Mouse (Mus musculus) ES-Bruce4 (cell line): ENCODE measurements around the gene Ambra1. TPM values are rescaled to one million over a fixed set of nuclear protein-coding genes. Genes with fewer than 3 reads are reported as not detected.
A peak's percentile ranks its signal among the peaks of the same experiment; 100 is the strongest.

Source experiments
- H3K27ac ChIP-seq: 2 replicates; pipeline ENCODE4 v1.5.1; 2012; ENCODE audit warnings: low read length, inconsistent platforms; ENCODE audit not compliant: insufficient read depth
- H3K27me3 ChIP-seq: 2 replicates; pipeline ENCODE4 v1.6.1; 2012; ENCODE audit warnings: mild to moderate bottlenecking, low read length, inconsistent platforms; ENCODE audit not compliant: control insufficient read depth, poor library complexity, insufficient read depth, severe bottlenecking
- H3K36me3 ChIP-seq: 2 replicates; pipeline ENCODE4 v1.6.1; 2012; ENCODE audit warnings: inconsistent platforms, mild to moderate bottlenecking, low read length, moderate library complexity; ENCODE audit not compliant: control insufficient read depth, poor library complexity, insufficient read depth, severe bottlenecking
- H3K4me1 ChIP-seq: one replicate; pipeline ENCODE4 v1.8.1; 2011; ENCODE audit warnings: low read length; ENCODE audit not compliant: control insufficient read depth, insufficient read depth
- H3K4me3 ChIP-seq: 2 replicates; pipeline ENCODE4 v1.5.1; 2011; ENCODE audit warnings: low read depth, mild to moderate bottlenecking, low read length
- H3K9ac ChIP-seq: 2 replicates; pipeline ENCODE4 v1.6.1; 2012; ENCODE audit warnings: low read depth, mild to moderate bottlenecking, inconsistent platforms; ENCODE audit not compliant: poor library complexity, severe bottlenecking
- H3K9me3 ChIP-seq: replicated peaks from 2 replicates; pipeline ENCODE4 v1.6.1; 2012; ENCODE audit warnings: mild to moderate bottlenecking, low read length, inconsistent platforms; ENCODE audit not compliant: control insufficient read depth, poor library complexity, insufficient read depth, severe bottlenecking
- CTCF ChIP-seq: IDR thresholded peaks from one replicate; pipeline ENCODE4 v1.8.1; 2011; ENCODE audit warnings: low read depth, low read length
- EP300 ChIP-seq: IDR thresholded peaks from 2 replicates; pipeline ENCODE4 v1.6.1; 2011; ENCODE audit warnings: low read depth, low read length; ENCODE audit not compliant: insufficient read depth
- POLR2A ChIP-seq: IDR thresholded peaks from one replicate; pipeline ENCODE4 v1.8.1; 2011; ENCODE audit warnings: low read length; ENCODE audit not compliant: insufficient read depth
- polyA plus RNA-seq: library from polyadenylated mRNA; stranded (reverse); fragments of >200 nt; gene quantifications from 2 replicates; pipeline ENCODE4 v1.2.4, GENCODE M21; 2011; ENCODE audit warnings: low read depth; ENCODE audit not compliant: missing spikeins, insufficient read depth, insufficient read length

The Ambra1 gene
- polyA plus RNA-seq, 1 experiment: 43.1 TPM

DNA sequence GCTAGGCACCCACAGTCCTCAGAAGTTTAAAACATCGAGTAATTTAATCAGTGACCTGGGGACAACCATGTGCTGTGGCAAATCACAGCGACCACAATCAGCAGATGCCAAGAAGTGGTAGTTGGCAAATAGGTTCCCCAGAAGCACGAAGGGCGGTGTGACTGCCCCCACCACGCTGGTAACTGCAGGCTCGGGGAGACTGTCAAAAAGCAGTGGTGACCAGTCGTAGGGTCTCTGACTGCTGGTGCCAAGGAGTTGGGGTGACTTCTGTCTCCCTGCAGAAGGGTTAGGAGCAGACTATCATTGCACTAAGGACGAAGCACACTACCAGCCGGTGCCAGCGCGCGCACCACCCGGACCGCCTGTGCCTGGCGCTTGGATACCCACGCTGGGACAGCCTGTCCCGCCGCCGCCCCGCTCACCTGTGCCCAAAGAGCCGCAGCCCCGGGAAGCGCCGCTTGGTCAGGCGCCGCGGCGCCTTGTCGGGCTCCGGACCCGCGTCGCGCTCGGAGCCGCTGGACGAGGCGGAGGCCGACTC lies 233.0 kb downstream of the Ambra1 start:
- H3K36me3 ChIP-seq: no peaks in the 10 kb centered on the region
- no peak overlapping the region for H3K27ac ChIP-seq
- H3K27me3 ChIP-seq: no peaks in the 10 kb centered on the region
- peak overlapping the region; percentile 73 for H3K9ac ChIP-seq
- H3K4me1 ChIP-seq: peaks cover 13% of the 10 kb centered on the region
- TF ChIP-seq EP300: no peak
- TF ChIP-seq POLR2A: no peak
- TF ChIP-seq CTCF: no peak
- peak overlapping the region; percentile 71 for H3K4me3 ChIP-seq
- H3K9me3 ChIP-seq: no peaks in the 10 kb centered on the region

DNA sequence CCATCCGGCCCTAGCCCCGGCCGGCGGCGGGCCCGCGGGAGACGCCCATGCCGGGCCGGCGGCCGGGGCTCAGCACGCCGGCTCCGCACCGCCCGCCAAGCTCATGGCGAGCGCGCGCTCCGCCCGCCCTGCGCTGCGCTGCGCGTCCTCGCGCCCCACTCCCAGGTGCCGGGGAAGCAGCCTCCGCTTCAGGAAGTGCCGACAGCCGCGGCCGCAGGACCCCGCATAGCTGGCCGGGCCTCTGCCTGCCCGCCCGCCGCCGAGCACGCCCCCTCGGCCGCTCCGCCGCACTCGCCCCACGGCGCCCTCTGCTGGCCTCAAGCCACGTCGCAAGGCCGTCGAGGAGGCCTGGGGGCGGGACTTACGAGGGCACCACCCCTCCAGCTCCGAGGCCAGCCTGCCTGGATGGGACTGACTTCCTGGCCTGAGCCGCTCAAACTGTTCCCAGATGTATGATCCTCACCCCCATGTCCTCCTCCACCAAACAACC lies 233.6 kb downstream of the Ambra1 start:
- Histone ChIP-seq H3K27ac (no peak overlapping the region), H3K4me1 (peaks cover 13% of the 10 kb centered on the region), H3K36me3 (no peaks in the 10 kb centered on the region), H3K27me3 (no peaks in the 10 kb centered on the region), H3K9me3 (no peaks in the 10 kb centered on the region), H3K9ac (peak overlapping the region; percentile 73), H3K4me3 (peak overlapping the region; percentile 71)
- TF ChIP-seq CTCF (peak; percentile 81), POLR2A (no peak), EP300 (no peak)

- no peak overlapping the region for H3K4me3 ChIP-seq
- H3K9ac ChIP-seq: peak overlapping the region; percentile 47
- TF ChIP-seq EP300 (no peak), POLR2A (no peak), CTCF (no peak)
- no peak overlapping the region for H3K27ac ChIP-seq
- H3K4me1 ChIP-seq: peaks cover 8% of the 10 kb centered on the region
- H3K9me3 ChIP-seq: no peaks in the 10 kb centered on the region
- H3K36me3 ChIP-seq: no peaks in the 10 kb centered on the region
- no peaks in the 10 kb centered on the region for H3K27me3 ChIP-seq
Observed at GRCm38 (mm10) chr2:91964610-91965204, 234.8 kb downstream of the Ambra1 start.

- no peak for TF ChIP-seq EP300
- TF ChIP-seq POLR2A: no peak
- TF ChIP-seq CTCF: no peak
- Histone ChIP-seq H3K9ac (peak overlapping the region; percentile 47), H3K27ac (no peak overlapping the region), H3K27me3 (no peaks in the 10 kb centered on the region), H3K9me3 (no peaks in the 10 kb centered on the region), H3K36me3 (no peaks in the 10 kb centered on the region), H3K4me3 (peak overlapping the region; percentile 44), H3K4me1 (peaks cover 7% of the 10 kb centered on the region)
Observed at GRCm38 (mm10) chr2:91965417-91965816, 235.5 kb downstream of the Ambra1 start.

GRCm38 (mm10) chr2:91966367-91966766 lies 236.4 kb downstream of the Ambra1 start:
- Histone ChIP-seq H3K4me1 (peaks cover 9% of the 10 kb centered on the region), H3K9ac (no peak overlapping the region), H3K9me3 (no peaks in the 10 kb centered on the region), H3K27ac (no peak overlapping the region), H3K36me3 (no peaks in the 10 kb centered on the region), H3K4me3 (no peak overlapping the region), H3K27me3 (no peaks in the 10 kb centered on the region)
- TF ChIP-seq EP300 (no peak), CTCF (no peak), POLR2A (no peak)

- Histone ChIP-seq H3K9me3 (no peaks in the 10 kb centered on the region), H3K36me3 (no peaks in the 10 kb centered on the region), H3K4me1 (peaks cover 9% of the 10 kb centered on the region), H3K27me3 (no peaks in the 10 kb centered on the region), H3K27ac (no peak overlapping the region), H3K9ac (no peak overlapping the region), H3K4me3 (no peak overlapping the region)
- no peak for TF ChIP-seq POLR2A
- TF ChIP-seq EP300: no peak
- TF ChIP-seq CTCF: no peak
Observed at GRCm38 (mm10) chr2:91967962-91968361, 238.0 kb downstream of the Ambra1 start.

Other genes starting within 250 kb of the Ambra1 start
- 204 and 218 TPM in 2 replicates for gene Ckap5, start 203.4 kb upstream of the Ambra1 start, polyA plus RNA-seq
- gene F2, start 93.7 kb upstream of the Ambra1 start, polyA plus RNA-seq: 0.57 and 0.67 TPM in 2 replicates
- 14.4 and 14.9 TPM in 2 replicates for gene Zfp408, start 80.3 kb upstream of the Ambra1 start, polyA plus RNA-seq
- 85.6 and 93.7 TPM in 2 replicates for gene Arhgap1, start 80.3 kb upstream of the Ambra1 start, polyA plus RNA-seq
- gene Atg13, start 19.6 kb upstream of the Ambra1 start, polyA plus RNA-seq: 38.8 and 43.2 TPM in 2 replicates
- gene Harbi1, start 19.3 kb upstream of the Ambra1 start, polyA plus RNA-seq: 16.8 and 22.4 TPM in 2 replicates
- gene Chrm4, start 197.1 kb downstream of the Ambra1 start, polyA plus RNA-seq: 0.78 and 0.97 TPM in 2 replicates
- gene Mdk, start 202.2 kb downstream of the Ambra1 start, polyA plus RNA-seq: 156 and 167 TPM in 2 replicates
- gene Gm9821, start 215.6 kb downstream of the Ambra1 start, polyA plus RNA-seq: not detected in 2 replicates
- gene Dgkz, start 245.7 kb downstream of the Ambra1 start, polyA plus RNA-seq: 28.1 and 29.6 TPM in 2 replicates